Comparison of ENCODE assay signal across 11 mouse cellular contexts in genomic region chr12:12177264-12178043, GRCm38 (mm10).
DNase-seq lines count a peak whose midpoint lies in the region; ATAC-seq and TF ChIP-seq lines count a peak whose summit lies in the region.
"Had no signal": no experiment of that assay in that cellular context is flagged by ENCODE, and none has a peak within 500 bp of the region (broad histone marks: within the 10 kb centered on the region; RNA-seq: fewer than 3 reads in every experiment).

No protein-coding gene starts in this region.

- no peak overlapping the region for H3K9ac ChIP-seq in heart, adult 2 months (ENCODE audit: low read depth, low read length)
- no peak overlapping the region for H3K9ac ChIP-seq in CH12.LX (ENCODE audit: insufficient read depth, low read depth)
- H3K9ac ChIP-seq in limb, embryonic 11.5 days (ENCODE audit: low read length) = no peak overlapping the region
- H3K9ac ChIP-seq: liver, postnatal 0 days had no signal

- no peaks in the 10 kb centered on the region for H3K9me3 ChIP-seq in CH12.LX (replicated peaks; ENCODE audit: low read length)
- H3K9me3 ChIP-seq in limb, embryonic 11.5 days (ENCODE audit: control insufficient read depth, low read length) = no peaks in the 10 kb centered on the region
- H3K9me3 ChIP-seq: heart, embryonic 12.5 days had no signal

- dilution Hi-C loops in CH12.LX (cut with MboI; ENCODE audit: extremely low pct_ligation_motif_present, extremely low pct_unique_long_range_greater_than_20kb, low sequenced_read_pairs) = no loop called here

- no peaks in the 10 kb centered on the region for H3K79me2 ChIP-seq in heart, adult 2 months (replicated peaks; ENCODE audit: control insufficient read depth, insufficient read depth, low read length)
- no peaks in the 10 kb centered on the region for H3K79me2 ChIP-seq in CH12.LX (replicated peaks; ENCODE audit: control insufficient read depth, extremely low read depth, insufficient read depth, poor library complexity, severe bottlenecking)

- peaks cover 4% of the 10 kb centered on the region; the same call in 1 of the 2 replicates for H3K4me1 ChIP-seq in heart, adult 2 months (ENCODE audit: control insufficient read depth, insufficient read depth, low read length)
- H3K4me1 ChIP-seq in CH12.LX (ENCODE audit: control insufficient read depth in 1 of 2, insufficient read depth in 2 of 2) = peaks cover 12 to 38% of the 10 kb centered on the region in 2 experiments
- 0 out of 2 replicates have a peak, but pooled peaks cover 4% of the 10 kb centered on the region for H3K4me1 ChIP-seq in limb, embryonic 11.5 days (ENCODE audit: control insufficient read depth, insufficient read depth, low read length)

- TF ChIP-seq CTCF in heart, adult 2 months (IDR thresholded peaks at IDR 0.05) = no peak
- no peak for TF ChIP-seq CTCF in CH12.LX (conservative IDR thresholded peaks at IDR 0.05 in 1 of 2, IDR thresholded peaks at IDR 0.05 in 1 of 2; ENCODE audit: low read depth in 2 of 2, low read length in 2 of 2)

- H3K4me2 ChIP-seq in CH12.LX (ENCODE audit: insufficient read depth, low read depth, poor library complexity, severe bottlenecking) = no peak overlapping the region
- no peak overlapping the region for H3K4me2 ChIP-seq in limb, embryonic 11.5 days (ENCODE audit: low read depth, severe bottlenecking)

- no peak for TF ChIP-seq EP300 in heart, adult 2 months (IDR thresholded peaks at IDR 0.05; ENCODE audit: insufficient read depth, low read depth, low read length)
- TF ChIP-seq EP300 in CH12.LX (IDR thresholded peaks at IDR 0.05; ENCODE audit: low read length) = no peak

- no peaks in the 10 kb centered on the region for H3K36me3 ChIP-seq in heart, adult 2 months (ENCODE audit: control insufficient read depth, insufficient read depth, low read length)
- no peaks in the 10 kb centered on the region for H3K36me3 ChIP-seq in CH12.LX (replicated peaks in 1 of 2; ENCODE audit: control insufficient read depth in 1 of 2, insufficient read depth in 1 of 2, low read length in 1 of 2)
- H3K36me3 ChIP-seq in limb, embryonic 11.5 days (ENCODE audit: control insufficient read depth, insufficient read depth, low read length) = no peaks in the 10 kb centered on the region
- H3K36me3 ChIP-seq: heart, embryonic 12.5 days had no signal

- no peak for TF ChIP-seq RAD21 in CH12.LX (IDR thresholded peaks at IDR 0.05; ENCODE audit: low read depth, low read length)

- ATAC-seq in limb, embryonic 11.5 days (ENCODE audit: insufficient number of reproducible peaks, low FRiP score, low TSS enrichment, low read depth) = 0 out of 2 replicates have a peak, but pooled peaks have one; percentile 2

- in situ Hi-C loops in CH12.LX (cut with MboI; ENCODE audit: low pct_ligation_motif_present, low pct_unique_long_range_greater_than_20kb, low sequenced_read_pairs) = no loop called here

- 89% methylated on average over 6 of the region's 6 CpGs for WGBS in heart, adult 2 months
- 64% methylated on average over 6 of the region's 6 CpGs for WGBS in limb, embryonic 11.5 days

- intact Hi-C loops in heart, adult 2 months (cut with DNase I) = loop anchor here (2.0 to 10.0 kb wide), 5 partner anchors 85 to 1035 kb away; partner anchors contain the start of genes Fam49a and Mycn

- H3K27ac ChIP-seq in heart, adult 2 months = peak overlapping the region; percentile 61; the same call in 1 of the 2 replicates
- no peak overlapping the region for H3K27ac ChIP-seq in CH12.LX (ENCODE audit: insufficient read depth, low read depth)
- no peak overlapping the region for H3K27ac ChIP-seq in limb, embryonic 11.5 days (replicated peaks; ENCODE audit: low read depth, low read length)

- DNase-seq in heart, adult 2 months = no peak
- no peak for DNase-seq in heart, postnatal 4 days
- DNase-seq in CH12.LX (ENCODE audit: extremely low read depth) (peak; percentile 12), ZHBTc4 (ENCODE audit: low read depth, low spot score) (peak; percentile 97)
- peak; percentile 30 for DNase-seq in limb, embryonic 11.5 days (ENCODE audit: low spot score)
- no peak for DNase-seq in testis, postnatal 14 days (ENCODE audit: low spot score)
- no peak for DNase-seq in cerebellum, postnatal 25 days
- DNase-seq in kidney, postnatal 25 days = no peak
- DNase-seq: cerebellum, adult 9-10 months had no signal

- H3K4me3 ChIP-seq in heart, adult 2 months = no peak overlapping the region
- H3K4me3 ChIP-seq in CH12.LX (replicated peaks in 1 of 3; ENCODE audit: low read depth in 2 of 3, low read length in 2 of 3, poor library complexity in 1 of 3) = no peak overlapping the region
- H3K4me3 ChIP-seq in limb, embryonic 11.5 days (ENCODE audit: low read depth, low read length) = no peak overlapping the region

- TF ChIP-seq POLR2A in heart, adult 2 months (IDR thresholded peaks at IDR 0.05; ENCODE audit: insufficient read depth, low read depth, low read length) = no peak
- no peak for TF ChIP-seq POLR2A in CH12.LX (IDR thresholded peaks at IDR 0.05; ENCODE audit: low read depth, low read length)

- no peaks in the 10 kb centered on the region for H3K27me3 ChIP-seq in heart, adult 2 months (ENCODE audit: control insufficient read depth, insufficient read depth, low read length)
- H3K27me3 ChIP-seq in CH12.LX (replicated peaks) = no peaks in the 10 kb centered on the region
- H3K27me3 ChIP-seq in limb, embryonic 11.5 days (ENCODE audit: control insufficient read depth, insufficient read depth, low read length) = no peaks in the 10 kb centered on the region

TF ChIP-seq in CH12.LX, 34 proteins besides CTCF, POLR2A, EP300 and RAD21:
- no peak for TF ChIP-seq ZMIZ1 (IDR thresholded peaks at IDR 0.05; ENCODE audit: low read depth, low read length)
- no peak for TF ChIP-seq ELF1 (IDR thresholded peaks at IDR 0.05; ENCODE audit: low read depth, low read length)
- TF ChIP-seq JUND (conservative IDR thresholded peaks at IDR 0.05; ENCODE audit: low read depth, low read length) = no peak
- TF ChIP-seq PAX5 (IDR thresholded peaks at IDR 0.05; ENCODE audit: low read length) = no peak

Comparison
In these comparisons a context has a peak if more than half of its experiments do, and no peak if none do; other contexts are left out.
1. DNase-seq: peak in CH12.LX (single experiment), ZHBTc4 (single experiment) and limb, embryonic 11.5 days (single experiment); none in heart, adult 2 months (0 of 2), heart, postnatal 4 days (single experiment), testis, postnatal 14 days (single experiment), cerebellum, postnatal 25 days (0 of 2) and kidney, postnatal 25 days (0 of 2).